Mouse (Mus musculus) frontal cortex, postnatal 25 days (tissue): ENCODE data around the gene Tcl1b1.
"Not testable (repeated sequence)": the region's sequence is repeated elsewhere in the genome, so short reads cannot be mapped to it uniquely, and the experiment has no call there.

Source experiments
- DNase-seq, 2 experiments: peaks; one replicate each; pipeline ENCODE4 v3.0.0; 2022; ENCODE audit warnings: low spot score in 2 of 2

The Tcl1b1 gene

GRCm38 (mm10) chr12:105190743-105191142 lies 31.3 kb downstream of the Tcl1b1 start, which contains the start of gene Tcl1b3:
Tcl1b3 (plus strand) TSS chr12:105191043.
- DNase-seq, result not testable (repeated sequence)

GRCm38 (mm10) chr12:105199684-105200497 lies 40.4 kb downstream of the Tcl1b1 start:
- DNase-seq, result not testable (repeated sequence)

GRCm38 (mm10) chr12:105201657-105202056 lies 42.2 kb downstream of the Tcl1b1 start, which contains the start of gene Tcl1b4:
Tcl1b4 (plus strand) TSS chr12:105201957.
- DNase-seq, result not testable (repeated sequence)

- no peak for DNase-seq
Measured at GRCm38 (mm10) chr12:105207071-105207470, 47.6 kb downstream of the Tcl1b1 start.

- no peak for DNase-seq
Measured at GRCm38 (mm10) chr12:105208441-105208840, 49.0 kb downstream of the Tcl1b1 start.

- no peak for DNase-seq
Measured at GRCm38 (mm10) chr12:105209231-105209630, 49.7 kb downstream of the Tcl1b1 start.
